Mouse (Mus musculus): Measurements from ENCODE around the gene Sema3g.

The Sema3g gene

DNA sequence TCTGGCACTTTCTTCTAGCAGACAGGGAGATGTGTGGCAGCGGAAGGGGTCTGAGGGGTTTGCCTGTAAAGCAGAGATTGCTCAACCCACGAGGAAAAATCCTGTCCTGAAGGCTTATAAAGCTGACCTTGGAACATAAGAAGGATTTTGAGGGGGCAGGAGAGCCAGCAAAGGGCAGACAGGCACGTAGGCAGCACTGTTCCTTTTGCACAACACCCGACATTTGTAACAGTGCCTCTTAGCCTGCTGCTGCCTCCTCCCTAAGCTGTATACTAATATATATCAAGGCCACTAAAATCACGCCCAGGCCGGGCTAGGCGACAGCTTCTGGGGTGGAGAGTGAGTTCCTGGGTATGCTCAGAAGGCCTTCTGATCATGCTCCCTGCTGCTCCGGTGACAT, 12.8 kb downstream of the Sema3g start:
- DNase-seq (ENCODE audit: low read depth, low spot score) = no peak

- no peak for DNase-seq (ENCODE audit: low read depth, low spot score)
These were observed 14.9 kb downstream of the Sema3g start for GRCm38 (mm10) chr14:31232404-31233069.

- DNase-seq (ENCODE audit: low read depth, low spot score) = no peak
These were observed 15.7 kb downstream of the Sema3g start for GRCm38 (mm10) chr14:31233070-31233995.

DNA sequence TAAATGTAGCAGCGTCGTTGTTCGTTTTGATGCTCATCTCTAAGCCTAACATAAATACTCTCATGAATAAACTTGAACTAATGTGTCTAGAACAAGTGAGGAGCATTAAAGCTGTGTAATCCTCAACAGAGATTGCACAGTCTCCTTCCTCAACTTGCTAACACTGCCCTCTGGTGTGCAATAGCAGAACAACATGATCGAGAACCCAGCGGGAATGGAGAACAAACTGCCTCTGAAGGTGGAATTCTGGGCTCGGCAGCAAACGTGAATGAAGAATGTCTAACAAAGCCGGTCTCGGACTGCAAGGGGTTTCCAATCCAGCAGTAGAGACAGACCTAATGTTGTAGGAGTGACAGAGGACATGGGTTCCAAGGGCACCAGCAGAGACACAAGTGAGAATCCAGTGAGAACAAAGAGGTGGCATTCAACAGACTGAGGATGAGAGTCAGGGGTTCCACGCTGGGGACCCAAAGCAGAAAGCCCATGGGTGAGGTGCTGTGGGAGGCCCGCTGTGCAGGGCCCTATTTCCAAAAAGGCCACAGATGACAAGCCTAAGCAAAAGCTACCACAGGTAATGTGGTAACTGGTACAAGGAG, 16.4 kb downstream of the Sema3g start:
- peak; percentile 78 for DNase-seq (ENCODE audit: low read depth, low spot score)

DNA sequence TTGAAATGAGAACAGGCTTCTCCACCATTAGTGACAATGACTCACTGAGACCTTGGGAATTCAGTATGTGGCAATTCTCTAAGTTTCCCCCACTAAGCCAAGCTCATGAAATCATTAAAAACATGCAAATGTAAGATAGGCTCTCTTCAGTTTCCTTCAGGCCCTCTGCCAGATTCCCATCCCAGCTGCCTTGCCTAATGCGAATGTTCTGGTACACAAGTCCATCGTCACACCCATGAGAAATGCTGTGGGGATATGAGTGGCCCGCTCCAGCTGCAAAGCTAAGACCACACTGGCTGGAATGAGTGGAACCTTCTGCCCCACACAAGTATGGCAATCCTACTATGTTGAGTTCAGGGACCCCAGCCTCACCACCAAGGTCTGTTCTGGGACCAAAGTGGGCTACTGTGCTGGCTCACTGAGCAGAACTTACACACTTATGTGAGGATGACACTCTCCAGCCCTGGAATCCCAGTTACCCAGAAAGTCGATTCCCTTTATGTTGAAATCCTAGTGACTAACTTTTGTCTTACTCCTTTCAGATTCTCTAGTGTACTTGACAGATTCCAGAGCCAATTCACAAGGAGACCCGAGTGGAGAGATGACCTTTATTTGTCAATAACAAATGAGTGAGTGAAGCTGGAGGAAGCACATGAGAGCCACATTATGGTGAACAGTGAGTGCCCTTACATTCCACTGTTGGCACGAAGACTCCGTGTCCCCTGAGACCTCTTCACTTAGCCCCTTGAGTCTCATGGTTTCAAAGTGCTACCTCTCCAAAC, 19.6 kb downstream of the Sema3g start:
- no peak for DNase-seq (ENCODE audit: low read depth, low spot score)

DNA sequence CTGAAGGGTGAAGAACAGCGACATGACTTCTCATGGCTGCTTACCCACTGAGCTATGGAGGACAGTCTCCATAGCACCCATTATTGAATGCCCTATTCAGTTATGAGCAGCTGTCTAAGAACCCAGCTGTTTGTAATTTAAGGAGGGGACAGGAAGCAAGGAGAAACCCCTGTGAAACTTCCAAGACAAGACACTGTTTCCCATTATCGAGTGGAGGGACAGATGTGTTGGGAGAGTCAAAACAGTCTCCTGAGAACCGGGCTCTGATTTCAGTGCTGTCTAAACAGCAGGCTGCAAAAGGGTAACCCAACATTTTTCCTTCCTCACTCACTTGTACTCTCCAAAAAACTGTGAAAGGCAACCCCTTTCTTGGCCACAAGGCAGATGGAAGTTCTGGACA, 22.9 kb downstream of the Sema3g start:
- no peak for DNase-seq (ENCODE audit: low read depth, low spot score)

- DNase-seq (ENCODE audit: low read depth, low spot score) = no peak
These were observed 27.1 kb downstream of the Sema3g start for GRCm38 (mm10) chr14:31244777-31245176.

- no peak for DNase-seq (ENCODE audit: low read depth, low spot score)
These were observed 28.3 kb downstream of the Sema3g start for GRCm38 (mm10) chr14:31245946-31246345.

GRCm38 (mm10) chr14:31248396-31248795, 30.7 kb downstream of the Sema3g start:
- DNase-seq (ENCODE audit: low read depth, low spot score) = no peak

GRCm38 (mm10) chr14:31250222-31251083, 32.8 kb downstream of the Sema3g start:
- peak; percentile 65 for DNase-seq (ENCODE audit: low read depth, low spot score)

- peak; percentile 74 for DNase-seq (ENCODE audit: low read depth, low spot score)
These were observed 33.5 kb downstream of the Sema3g start, which contains the start of the genes Phf7 and Bap1 for GRCm38 (mm10) chr14:31251084-31251604. TSS of gene Phf7 (minus strand) at chr14:31251317. TSS of gene Bap1 (plus strand) at chr14:31251450.

DNA sequence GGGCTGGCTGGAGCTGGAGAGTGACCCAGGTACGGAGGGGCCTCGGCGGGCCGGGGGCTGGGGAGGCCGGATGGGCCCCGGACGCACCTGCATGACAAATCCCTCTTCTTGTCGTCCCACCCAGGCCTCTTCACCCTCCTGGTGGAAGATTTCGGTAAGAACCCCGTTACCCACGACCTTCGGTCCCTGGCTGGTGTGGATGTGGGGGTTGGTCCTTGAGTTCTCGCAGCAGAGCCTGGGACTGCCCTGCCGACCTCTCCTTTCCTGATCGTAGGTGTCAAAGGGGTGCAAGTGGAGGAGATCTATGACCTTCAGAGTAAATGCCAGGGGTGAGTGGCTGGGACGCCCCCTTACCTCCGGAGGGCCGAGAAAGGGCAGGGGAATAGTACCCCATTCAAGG, 34.0 kb downstream of the Sema3g start:
- no peak for DNase-seq (ENCODE audit: low read depth, low spot score)

DNA sequence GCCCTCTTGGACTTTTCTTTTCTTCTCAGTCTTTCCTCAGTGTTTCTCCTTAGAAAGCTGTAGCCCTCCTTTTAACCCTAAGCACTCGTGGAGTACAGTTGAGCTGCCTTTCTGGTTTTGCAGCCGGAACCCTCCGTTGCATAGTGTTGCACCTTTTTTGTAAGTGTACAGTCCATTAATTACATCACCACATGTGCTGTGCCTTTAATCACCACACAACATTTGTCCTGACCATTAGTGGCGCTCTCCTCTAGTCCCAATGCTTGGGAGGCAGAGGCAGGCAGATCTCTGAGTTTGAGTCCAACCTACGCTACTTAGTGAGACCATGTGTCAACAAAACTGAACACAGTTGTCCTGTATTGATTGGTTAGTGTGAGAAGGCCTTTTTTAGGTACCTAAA, 34.4 kb downstream of the Sema3g start:
- DNase-seq (ENCODE audit: low read depth, low spot score) = no peak

DNA sequence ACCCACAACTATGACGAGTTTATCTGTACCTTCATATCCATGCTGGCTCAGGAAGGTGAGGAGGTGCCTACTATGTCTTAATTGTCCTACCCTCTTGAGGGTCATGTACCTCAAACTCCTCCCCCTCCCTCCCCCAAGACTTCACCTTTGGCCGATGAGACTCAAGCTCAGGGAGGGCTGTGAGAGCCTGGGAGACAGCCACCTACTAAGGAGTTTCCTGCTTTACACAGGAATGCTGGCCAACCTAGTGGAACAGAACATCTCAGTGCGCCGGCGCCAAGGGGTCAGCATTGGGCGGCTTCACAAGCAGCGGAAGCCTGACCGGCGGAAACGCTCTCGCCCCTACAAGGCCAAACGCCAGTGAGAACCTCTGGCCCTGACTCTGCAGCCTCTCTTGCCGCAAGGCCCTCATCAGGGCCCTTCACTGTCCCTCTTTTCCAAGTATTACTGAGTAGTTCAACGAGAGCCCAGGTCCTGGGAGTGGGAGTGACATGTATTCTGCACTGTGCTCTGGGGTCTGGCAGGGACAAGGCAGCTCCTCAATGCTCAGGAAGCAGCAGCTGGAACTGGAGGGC, 40.9 kb downstream of the Sema3g start:
- no peak for DNase-seq (ENCODE audit: low read depth, low spot score)

GRCm38 (mm10) chr14:31260374-31260773, 42.7 kb downstream of the Sema3g start:
- no peak for DNase-seq (ENCODE audit: low read depth, low spot score)

GRCm38 (mm10) chr14:31260932-31261331, 43.3 kb downstream of the Sema3g start:
- DNase-seq (ENCODE audit: low read depth, low spot score) = no peak

DNA sequence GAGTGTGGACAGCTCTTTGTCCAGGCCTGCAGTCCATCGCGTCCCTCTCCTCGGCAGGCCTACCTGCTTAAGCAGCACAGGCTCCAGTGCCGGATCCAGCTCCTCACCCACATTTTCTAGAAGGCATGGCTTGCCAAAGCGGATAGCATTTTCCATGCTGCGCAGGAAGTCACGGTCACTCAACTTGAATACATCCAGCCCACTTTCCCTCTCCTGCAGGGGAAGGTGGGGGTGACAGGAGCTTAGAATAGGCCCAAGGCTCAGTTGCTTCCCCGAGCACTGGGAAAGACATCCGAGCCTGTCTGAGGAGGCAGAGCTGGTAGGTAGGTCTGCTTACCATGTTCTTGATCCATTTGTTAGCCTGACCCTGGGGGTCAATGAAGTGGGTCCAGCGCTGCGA, 50.0 kb downstream of the Sema3g start:
- no peak for DNase-seq (ENCODE audit: low read depth, low spot score)

DNA sequence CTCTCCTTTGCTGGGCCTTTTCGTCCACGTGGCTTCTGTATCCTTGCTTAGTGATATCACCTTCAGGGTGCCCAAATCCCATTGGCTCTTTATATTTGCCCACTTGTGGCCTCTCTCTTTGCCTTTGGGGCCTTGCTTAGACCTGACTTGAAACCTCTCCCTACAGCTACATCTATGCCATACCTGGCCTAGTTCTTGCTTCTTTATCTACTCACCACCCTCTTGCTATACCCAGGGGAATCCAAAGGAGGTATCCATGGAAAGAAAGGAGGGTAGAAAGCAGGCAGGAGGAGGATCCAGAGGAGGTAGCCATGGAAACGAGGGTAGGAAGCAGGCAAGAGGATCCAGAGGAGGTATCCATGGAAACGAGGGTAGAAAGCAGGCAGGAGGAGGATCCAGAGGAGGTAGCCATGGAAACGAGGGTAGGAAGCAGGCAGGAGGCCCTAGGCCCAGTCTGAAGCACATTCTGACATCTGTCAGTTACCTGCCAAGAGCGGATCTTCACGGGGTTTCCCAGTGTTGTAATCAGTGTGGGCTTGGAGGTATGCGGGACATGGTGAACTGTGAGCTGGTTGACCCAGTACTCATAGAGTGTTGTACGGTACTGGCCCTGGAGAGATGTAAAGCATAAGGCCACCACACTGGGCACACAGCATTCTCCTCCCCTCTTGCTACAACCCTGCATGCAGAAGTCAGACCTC, 50.8 kb downstream of the Sema3g start:
- no peak for DNase-seq (ENCODE audit: low read depth, low spot score)

DNA sequence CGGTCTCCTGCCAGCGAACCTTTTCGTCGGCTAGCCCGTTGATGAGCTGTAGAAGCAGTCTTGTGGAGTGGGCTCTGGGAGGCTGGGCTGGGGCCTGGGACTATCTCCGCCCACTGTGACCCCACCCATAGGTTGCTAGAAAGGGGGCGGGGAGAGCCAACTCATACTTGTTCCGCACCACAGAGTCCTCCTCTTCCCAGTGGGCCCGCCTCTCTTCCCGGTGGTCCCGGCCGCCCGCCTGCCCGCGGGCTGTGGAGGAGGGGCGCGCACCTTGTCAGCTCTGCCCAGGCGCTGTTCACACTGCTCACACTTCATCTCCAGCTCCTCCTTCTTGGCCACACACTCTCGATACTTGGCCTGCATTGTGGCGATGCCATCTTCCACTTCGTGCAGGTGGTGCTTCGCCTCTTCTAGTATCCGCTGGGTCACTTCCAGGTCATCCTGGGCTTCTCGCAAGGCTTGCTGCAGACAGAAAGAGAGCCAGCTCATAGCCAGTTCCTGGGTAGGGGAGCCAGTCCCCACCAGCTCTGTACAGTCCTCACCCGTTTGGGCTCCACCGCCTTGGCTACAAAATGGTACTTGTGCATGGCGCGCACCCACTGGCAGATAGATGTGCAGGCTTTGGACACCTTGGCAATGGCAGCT, 51.9 kb downstream of the Sema3g start:
- no peak for DNase-seq (ENCODE audit: low read depth, low spot score)
